Mouse (Mus musculus) layer of hippocampus, adult 8-10 months (tissue): ENCODE results near the gene Aldh1a2. TPM values are rescaled to one million over a fixed set of nuclear protein-coding genes. Genes with fewer than 3 reads are reported as not detected.

Source experiments
- DNase-seq, 2 experiments: peaks; one replicate each; pipeline ENCODE4 v3.0.0; 2022; ENCODE audit warnings: low spot score in 2 of 2
- total RNA-seq, 4 experiments: library from RNA; stranded (reverse); gene quantifications; 2 replicates each; pipeline ENCODE4 v1.2.4; 2022

Gene Aldh1a2
- total RNA-seq, 4 experiments from 2014 or later = 6.8 to 9.7 (median 8.4) TPM

- no peak for DNase-seq
Observed at GRCm38 (mm10) chr9:71288738-71289137, 73.1 kb downstream of the Aldh1a2 start.

GRCm38 (mm10) chr9:71289810-71290209, 74.2 kb downstream of the Aldh1a2 start:
- no peak for DNase-seq

GRCm38 (mm10) chr9:71290730-71291129, 75.1 kb downstream of the Aldh1a2 start:
- no peak for DNase-seq

GRCm38 (mm10) chr9:71295501-71295900, 79.9 kb downstream of the Aldh1a2 start:
- DNase-seq = no peak

DNA sequence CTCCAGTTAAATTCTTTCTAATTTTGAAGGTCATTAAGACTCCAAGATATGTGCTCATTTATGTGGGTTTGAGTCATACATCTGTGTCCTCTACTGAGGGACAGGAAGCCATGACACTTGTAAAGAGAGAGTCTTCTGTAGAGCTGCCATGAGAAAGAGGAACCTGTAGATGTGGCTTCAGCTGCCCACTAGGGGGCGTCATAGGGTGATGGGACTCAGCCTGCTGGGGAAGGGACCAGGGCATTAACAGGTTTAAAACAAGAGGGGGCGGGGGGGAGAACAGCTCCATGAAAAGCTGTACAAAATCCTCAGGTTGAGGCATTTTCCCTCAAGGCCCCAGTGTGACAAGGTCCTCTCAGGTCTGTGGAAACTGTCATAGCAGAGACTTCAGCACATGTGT, 88.0 kb downstream of the Aldh1a2 start:
- no peak for DNase-seq

DNA sequence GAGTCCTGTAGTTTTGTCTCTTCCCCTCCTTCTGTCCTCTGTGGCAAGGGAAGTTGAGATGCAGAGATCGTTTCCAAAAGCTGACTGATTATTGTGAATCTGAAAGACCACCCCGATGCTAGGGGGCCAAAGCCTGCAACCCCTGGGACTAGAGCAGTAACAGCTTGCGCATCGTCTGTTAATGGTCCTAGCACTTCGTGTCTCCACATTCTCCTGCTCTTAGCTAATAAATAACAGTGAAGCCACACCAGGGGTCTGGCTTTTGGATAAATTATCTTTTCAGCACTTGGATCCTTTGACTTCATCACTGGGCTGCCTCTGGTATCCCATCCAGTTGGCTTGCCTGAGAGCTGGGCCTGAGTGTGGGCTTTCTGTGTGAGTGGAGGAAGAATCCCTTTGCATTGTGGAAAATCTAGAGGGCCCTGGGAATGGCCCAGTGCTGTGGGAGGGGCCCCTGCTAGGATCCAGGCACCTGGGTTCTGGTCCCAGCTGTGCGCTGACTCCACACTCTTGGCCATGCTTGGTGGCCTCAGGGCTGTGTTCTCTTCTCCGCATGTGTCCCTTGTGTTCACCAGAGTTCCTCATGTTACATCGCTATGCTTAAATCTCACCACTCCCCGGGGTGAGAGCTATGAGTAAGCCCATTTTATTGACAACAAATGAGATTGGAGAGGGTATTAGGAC, 91.7 kb downstream of the Aldh1a2 start:
- DNase-seq = no peak

DNA sequence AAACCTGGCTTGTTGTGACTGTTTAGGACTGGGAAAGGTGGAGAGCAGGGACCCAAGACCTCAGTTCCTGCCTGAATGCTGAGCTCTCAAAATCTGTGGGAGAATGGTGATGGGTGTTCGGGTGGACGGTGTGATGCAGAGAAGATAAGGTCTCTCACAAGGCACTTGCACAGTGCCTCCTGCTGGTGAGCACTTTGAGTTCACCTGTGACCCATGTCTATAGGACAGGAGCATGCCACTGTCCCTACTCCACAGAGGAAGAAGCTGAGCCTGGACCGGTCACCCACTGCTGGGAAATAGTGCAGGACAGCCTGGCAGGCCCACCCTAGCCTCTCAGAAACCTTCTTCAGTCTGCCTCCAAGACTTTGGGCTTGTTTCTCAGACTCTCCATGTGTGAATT, 100.4 kb downstream of the Aldh1a2 start:
- no peak for DNase-seq

- no peak for DNase-seq
Observed at GRCm38 (mm10) chr9:71317096-71317920, 101.7 kb downstream of the Aldh1a2 start.

DNA sequence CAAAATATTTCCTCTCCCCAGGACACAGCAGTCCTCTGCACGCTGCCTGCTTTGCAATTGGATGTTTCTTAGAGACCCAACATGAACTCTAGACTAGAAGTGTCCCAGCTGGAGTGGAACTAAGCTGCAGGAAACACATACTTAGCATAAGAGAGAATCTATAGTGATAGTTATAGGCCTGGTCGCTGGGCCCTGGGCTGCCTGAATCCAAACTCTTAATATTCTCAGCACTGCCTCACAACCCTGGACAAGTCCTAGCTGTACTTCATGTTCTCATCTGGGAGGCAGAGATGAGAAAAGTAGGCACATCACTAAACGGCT, 102.3 kb downstream of the Aldh1a2 start:
- no peak for DNase-seq

GRCm38 (mm10) chr9:71319776-71320175, 104.2 kb downstream of the Aldh1a2 start:
- no peak for DNase-seq

GRCm38 (mm10) chr9:71320246-71321155, 104.9 kb downstream of the Aldh1a2 start:
- no peak for DNase-seq

DNA sequence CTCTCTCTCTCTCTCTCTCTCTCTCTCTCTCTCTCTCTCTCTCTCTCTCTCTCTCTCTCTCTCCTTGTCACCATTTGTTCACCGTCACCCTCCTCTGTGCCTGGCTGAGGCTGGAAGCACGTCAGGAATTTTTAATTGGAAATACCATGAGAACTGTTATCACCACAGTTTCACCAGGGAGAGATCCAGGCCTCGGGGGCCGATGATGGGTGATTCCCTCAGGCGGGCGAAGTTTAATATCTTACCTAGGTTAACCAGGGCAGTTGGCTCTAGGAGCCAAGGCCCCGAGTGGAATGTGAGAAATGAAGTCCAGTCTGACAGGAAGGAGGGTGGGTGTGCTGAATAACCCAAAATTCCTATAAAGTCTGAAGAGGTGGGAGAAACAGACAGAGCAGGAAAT, 105.8 kb downstream of the Aldh1a2 start:
- no peak for DNase-seq

DNA sequence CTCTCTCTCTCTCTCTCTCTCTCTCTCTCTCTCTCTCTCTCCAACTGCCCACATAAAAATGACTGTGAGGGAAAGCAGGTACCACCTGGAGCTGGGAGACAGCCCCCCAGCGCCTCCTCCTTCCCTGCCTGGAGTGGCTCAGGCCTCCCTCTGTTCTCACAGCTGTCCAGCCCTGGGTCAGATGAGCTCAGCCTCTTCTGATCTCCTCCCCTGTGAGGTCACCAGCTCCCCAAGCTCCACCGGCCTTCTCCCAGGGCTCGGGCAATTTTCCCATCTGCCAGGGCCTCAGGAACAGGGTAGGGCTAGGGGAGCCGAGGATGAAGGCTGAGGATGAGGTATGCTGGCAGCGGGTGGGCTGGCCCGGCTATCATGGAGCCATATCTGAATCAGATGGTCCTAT, 106.3 kb downstream of the Aldh1a2 start:
- no peak for DNase-seq

GRCm38 (mm10) chr9:71323303-71323952, 107.8 kb downstream of the Aldh1a2 start:
- DNase-seq = no peak

DNA sequence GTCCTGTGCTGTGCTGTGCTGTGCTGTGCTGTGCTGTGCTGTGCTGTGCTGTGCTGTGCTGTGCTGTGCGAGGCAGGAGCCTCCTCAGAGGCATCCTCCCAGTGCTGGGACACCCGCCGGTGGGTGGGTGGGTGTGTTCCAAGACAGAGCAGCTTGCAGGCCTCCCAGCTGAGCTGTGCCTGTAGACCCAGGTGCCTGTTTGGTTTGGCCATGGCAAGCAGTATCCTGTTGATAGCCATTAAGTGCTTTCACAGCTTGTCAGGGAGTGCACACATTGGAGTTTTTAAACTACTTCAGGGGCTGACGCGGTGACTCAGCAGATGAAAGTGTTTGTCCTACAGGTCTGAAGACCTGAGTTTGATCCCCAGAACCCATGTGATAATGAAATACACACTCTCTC, 108.5 kb downstream of the Aldh1a2 start:
- no peak for DNase-seq

DNA sequence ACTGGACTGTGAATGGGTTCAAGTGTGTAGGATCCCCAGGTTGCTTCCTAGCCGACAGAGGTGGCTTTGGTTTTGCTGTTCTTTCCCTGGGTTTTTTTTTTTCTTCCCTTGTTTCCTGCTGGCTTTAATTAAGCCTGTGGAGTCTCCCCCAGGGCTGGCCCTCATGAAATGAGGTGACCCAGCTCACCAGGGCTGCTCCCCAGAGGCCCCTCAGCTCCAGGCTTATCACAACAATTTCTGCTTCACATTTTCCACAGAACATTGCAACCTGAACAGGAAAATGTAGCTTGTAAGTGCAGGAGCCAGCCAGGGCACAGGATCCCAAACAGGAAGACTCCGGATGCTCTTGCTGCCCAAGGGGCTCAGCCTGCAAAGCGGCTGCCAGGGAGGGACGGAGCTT, 110.7 kb downstream of the Aldh1a2 start:
- no peak for DNase-seq

- no peak for DNase-seq
Observed at GRCm38 (mm10) chr9:71331661-71332060, 116.1 kb downstream of the Aldh1a2 start.

GRCm38 (mm10) chr9:71336674-71337073, 121.1 kb downstream of the Aldh1a2 start:
- DNase-seq = no peak

GRCm38 (mm10) chr9:71337425-71337824, 121.8 kb downstream of the Aldh1a2 start:
- no peak for DNase-seq

GRCm38 (mm10) chr9:71340116-71340515, 124.5 kb downstream of the Aldh1a2 start:
- DNase-seq = no peak
